Mouse (Mus musculus) lung, postnatal 0 days (tissue): ENCODE data around the gene Togaram1. TPM values are rescaled to one million over a fixed set of nuclear protein-coding genes. Genes with fewer than 3 reads are reported as not detected.

Experiments
- ATAC-seq: fragments of 200-750 bp; cut with Nextera tagmentation; 2 replicates; pipeline ENCODE4 v1.8.0; 2017; ENCODE audit warnings: moderate library complexity
- DNase-seq: peaks from one replicate; pipeline ENCODE4 v3.0.0-alpha.2; 2016; ENCODE audit warnings: low spot score
- H3K27ac ChIP-seq: fragments of 300-500 bp; sonication (generic); 2 replicates; pipeline ENCODE4 v1.5.1; 2014; ENCODE audit warnings: antibody characterized with exemption, mild to moderate bottlenecking, low read length, mixed read lengths
- H3K27me3 ChIP-seq: fragments of 300-500 bp; sonication (generic); replicated peaks from 2 replicates; pipeline ENCODE4 v1.6.1; 2014; ENCODE audit warnings: low read length, mixed read lengths; ENCODE audit not compliant: insufficient read depth
- H3K36me3 ChIP-seq: fragments of 300-500 bp; sonication (generic); 2 replicates; pipeline ENCODE4 v1.6.1; 2014; ENCODE audit warnings: low read length, mixed read lengths; ENCODE audit not compliant: insufficient read depth
- H3K4me1 ChIP-seq: fragments of 300-500 bp; sonication (generic); 2 replicates; pipeline ENCODE4 v1.6.1; 2014; ENCODE audit warnings: antibody characterized with exemption, low read depth, low read length, mixed read lengths; ENCODE audit not compliant: insufficient read depth
- H3K4me2 ChIP-seq: fragments of 300-500 bp; sonication (generic); replicated peaks from 2 replicates; pipeline ENCODE4 v1.6.1; 2014; ENCODE audit warnings: low read depth, mild to moderate bottlenecking, low read length, moderate library complexity, mixed read lengths
- H3K4me3 ChIP-seq: fragments of 300-500 bp; sonication (generic); 2 replicates; pipeline ENCODE4 v1.5.1; 2014; ENCODE audit warnings: low read depth, low read length
- H3K9ac ChIP-seq: fragments of 300-500 bp; sonication (generic); replicated peaks from 2 replicates; pipeline ENCODE4 v1.6.1; 2014; ENCODE audit warnings: low read depth, mild to moderate bottlenecking
- H3K9me3 ChIP-seq: fragments of 300-500 bp; sonication (generic); 2 replicates; pipeline ENCODE4 v1.6.1; 2016; ENCODE audit warnings: low read length, mixed read lengths
- CTCF ChIP-seq: IDR thresholded peaks from 2 replicates; pipeline ENCODE4 v1.5.1; 2016; ENCODE audit warnings: antibody characterized with exemption, mild to moderate bottlenecking
- EP300 ChIP-seq: IDR thresholded peaks from 2 replicates; pipeline ENCODE4 v1.6.1; 2016; ENCODE audit warnings: antibody characterized with exemption, mild to moderate bottlenecking, control low read depth
- WGBS: fragments of 180-500 bp; shearing (Covaris S2); extraction: QIAGEN DNeasy Blood & Tissue Kit; methylation state at CpG from one replicate; pipeline ENCODE4 v1.1.7; 2014; 5-methylcytosine and 5-hydroxymethylcytosine counted together
- polyA plus RNA-seq: library from polyadenylated mRNA; unstranded; fragments of >200 nt; fragmentation: Nextera tagmentation; extraction: Ambion mirVana; gene quantifications from 2 replicates; pipeline ENCODE4 v1.2.1, GENCODE M21; 2015

Gene Togaram1
- 18.2 and 20.5 TPM in 2 replicates for polyA plus RNA-seq

DNA sequence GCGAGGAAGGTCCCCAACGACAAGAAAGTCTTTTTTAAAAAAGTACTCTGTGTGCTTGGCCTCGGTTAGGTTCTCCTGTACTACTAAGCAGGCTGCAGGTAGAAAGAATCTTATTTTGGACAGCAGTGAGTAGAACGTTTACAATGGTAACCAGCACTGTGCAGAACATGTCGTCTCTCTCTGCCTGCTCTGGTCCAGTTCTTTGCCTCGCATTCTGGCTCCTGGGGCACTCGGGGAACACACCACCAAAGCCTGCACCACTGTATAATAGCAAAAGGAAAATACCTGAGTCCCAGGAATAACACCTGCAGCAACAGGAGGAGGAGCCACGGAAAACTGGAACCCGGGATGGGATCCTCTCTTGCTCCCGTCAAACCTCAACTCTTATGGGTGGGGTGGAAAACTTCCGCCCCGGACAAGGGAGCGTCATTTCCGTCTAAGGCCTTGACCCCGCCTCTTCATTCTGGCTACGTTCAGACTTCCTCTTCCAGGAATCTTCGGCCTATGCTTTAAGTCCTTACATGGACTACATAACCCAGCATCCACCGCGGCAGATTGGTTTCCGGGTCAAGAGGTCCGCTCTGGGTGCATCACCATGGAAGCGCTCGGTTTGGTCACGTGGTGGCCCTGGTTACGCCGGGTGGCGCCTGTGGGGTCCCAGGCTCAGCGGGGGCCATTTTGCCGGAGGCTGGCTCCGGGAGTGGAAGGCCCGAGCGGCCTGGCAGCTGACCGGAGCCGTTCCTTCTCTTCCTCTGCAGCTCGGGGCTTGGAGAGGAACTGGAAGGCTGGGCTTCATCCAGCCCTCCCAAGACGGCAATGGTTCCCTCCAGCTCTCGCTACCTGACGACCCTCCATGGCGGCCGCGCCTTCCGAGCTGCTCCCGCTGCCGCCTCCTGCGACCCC is at the start of gene Togaram1, which contains the start of gene Klhl28:
Togaram1 (plus strand) TSS at position 681 of the 903 bp plus-strand sequence.
Klhl28 (minus strand) TSS at position 411 of the 903 bp plus-strand sequence.
- Histone ChIP-seq H3K4me3 (peak within 1 kb of the TSS; percentile 99), H3K36me3 (no peaks in the 10 kb centered on the region), H3K9ac (peak within 1 kb of the TSS; percentile 97), H3K27me3 (no peaks in the 10 kb centered on the region), H3K4me2 (peak within 1 kb of the TSS; percentile 82), H3K27ac (peak within 1 kb of the TSS; percentile 97), H3K9me3 (no peaks in the 10 kb centered on the region), H3K4me1 (peaks cover 10% of the 10 kb centered on the region)
- WGBS = under 1% methylated on average over 44 of the region's 45 CpGs
- peak; percentile 100 for DNase-seq
- TF ChIP-seq EP300 (no peak), CTCF (no peak)
- ATAC-seq = peak; percentile 99

- Histone ChIP-seq H3K9me3 (no peaks in the 10 kb centered on the region), H3K4me1 (no peaks in the 10 kb centered on the region), H3K27me3 (no peaks in the 10 kb centered on the region), H3K4me3 (no peak overlapping the region), H3K27ac (no peak overlapping the region), H3K9ac (no peak overlapping the region), H3K4me2 (no peak overlapping the region), H3K36me3 (no peaks in the 10 kb centered on the region)
- DNase-seq = no peak
- TF ChIP-seq EP300 (no peak), CTCF (no peak)
- ATAC-seq = no peak
Observed at GRCm38 (mm10) chr12:64916735-64917134, 48.9 kb upstream of the Togaram1 start.

- Histone ChIP-seq H3K9ac (peak within 1 kb of the TSS; percentile 64), H3K4me2 (peak within 1 kb of the TSS; percentile 86), H3K36me3 (no peaks in the 10 kb centered on the region), H3K4me1 (no peaks in the 10 kb centered on the region), H3K27ac (peak within 1 kb of the TSS; percentile 80), H3K27me3 (no peaks in the 10 kb centered on the region), H3K4me3 (peak within 1 kb of the TSS; percentile 85), H3K9me3 (no peaks in the 10 kb centered on the region)
- ATAC-seq = peak; percentile 100
- DNase-seq = peak; percentile 98
- 0% methylated on average over 63 of the region's 93 CpGs for WGBS
- TF ChIP-seq CTCF (no peak), EP300 (no peak)
Observed at GRCm38 (mm10) chr12:64917578-64918471, 47.8 kb upstream of the Togaram1 start, which contains the start of gene Gm527. Gene Gm527, plus strand, starts transcription at chr12:64917906.

DNA sequence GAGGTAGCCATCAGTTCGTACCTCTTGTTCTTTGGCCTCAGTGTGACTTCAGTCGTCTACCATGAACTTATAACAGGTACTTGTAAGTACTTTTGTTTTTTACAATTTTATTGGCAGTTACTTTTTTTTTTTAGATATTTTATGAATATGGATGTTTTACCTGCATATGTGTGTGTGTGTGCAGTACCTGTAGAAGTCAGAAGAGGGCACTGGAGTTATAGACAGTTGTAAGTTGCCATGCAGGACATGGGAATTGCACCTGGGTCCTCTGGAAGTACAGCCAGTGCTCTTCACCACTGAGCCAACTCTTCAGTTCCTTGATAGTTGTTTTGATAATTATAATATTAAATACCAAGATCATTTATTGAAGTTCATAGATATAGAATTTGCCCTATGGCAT is 28.1 kb upstream of the Togaram1 start:
- DNase-seq = peak; percentile 31
- H3K9me3 ChIP-seq = no peaks in the 10 kb centered on the region
- no peaks in the 10 kb centered on the region for H3K36me3 ChIP-seq
- no peak overlapping the region for H3K4me2 ChIP-seq
- no peak overlapping the region for H3K27ac ChIP-seq
- no peaks in the 10 kb centered on the region for H3K4me1 ChIP-seq
- no peak for ATAC-seq
- no peaks in the 10 kb centered on the region for H3K27me3 ChIP-seq
- no peak overlapping the region for H3K9ac ChIP-seq
- 86% methylated on average over 2 of the region's 2 CpGs for WGBS
- TF ChIP-seq EP300 (no peak), CTCF (peak; percentile 59)
- no peak overlapping the region for H3K4me3 ChIP-seq

DNA sequence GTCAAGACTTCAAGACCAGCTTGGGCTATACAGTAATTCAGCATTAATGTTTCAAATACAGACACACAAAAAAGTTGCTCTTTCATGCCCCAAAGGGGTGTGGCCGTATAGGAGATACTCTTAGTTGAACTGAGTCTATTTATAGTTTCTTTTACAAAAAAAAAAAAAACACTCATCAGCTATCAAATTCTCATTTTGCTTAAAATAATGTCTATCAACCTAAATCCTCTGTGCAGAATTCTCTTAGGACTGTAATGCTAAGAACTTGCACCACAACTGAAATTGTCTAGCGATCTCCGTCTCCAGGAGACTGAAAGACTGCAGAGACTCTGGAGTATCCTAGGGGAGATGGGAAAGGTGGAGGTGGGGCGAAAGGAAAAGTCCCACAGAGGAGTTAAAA is 1.0 kb upstream of the Togaram1 start:
- 16% methylated on average over 4 of the region's 4 CpGs for WGBS
- ATAC-seq (no peak), DNase-seq (no peak)
- Histone ChIP-seq H3K9me3 (no peaks in the 10 kb centered on the region), H3K4me1 (peaks cover 10% of the 10 kb centered on the region), H3K27me3 (no peaks in the 10 kb centered on the region), H3K4me2 (peak overlapping the region; percentile 54), H3K36me3 (no peaks in the 10 kb centered on the region), H3K9ac (peak overlapping the region; percentile 50), H3K27ac (no peak overlapping the region), H3K4me3 (peak overlapping the region; percentile 99)
- TF ChIP-seq EP300 (no peak), CTCF (no peak)
